Mouse (Mus musculus) thymus, adult 2 months (tissue): ENCODE measurements around the gene Cog1.
A peak's percentile ranks its signal among the peaks of the same experiment; 100 is the strongest.

ENCODE experiments used
- CTCF ChIP-seq: fragments of 200-500 bp; IDR thresholded peaks from 2 replicates; pipeline ENCODE4 v1.5.1; 2012; ENCODE audit warnings: mild to moderate bottlenecking, control low read depth, low read length, moderate library complexity, borderline replicate concordance; ENCODE audit not compliant: control insufficient read depth, poor library complexity, insufficient read depth; ENCODE audit errors: extremely low read depth
- POLR2A ChIP-seq: fragments of 200-500 bp; IDR thresholded peaks from 2 replicates; pipeline ENCODE4 v1.6.1; 2012; ENCODE audit warnings: mild to moderate bottlenecking, low read length, control low read depth, moderate library complexity; ENCODE audit not compliant: control insufficient read depth, poor library complexity, insufficient read depth; ENCODE audit errors: extremely low read depth

DNA sequence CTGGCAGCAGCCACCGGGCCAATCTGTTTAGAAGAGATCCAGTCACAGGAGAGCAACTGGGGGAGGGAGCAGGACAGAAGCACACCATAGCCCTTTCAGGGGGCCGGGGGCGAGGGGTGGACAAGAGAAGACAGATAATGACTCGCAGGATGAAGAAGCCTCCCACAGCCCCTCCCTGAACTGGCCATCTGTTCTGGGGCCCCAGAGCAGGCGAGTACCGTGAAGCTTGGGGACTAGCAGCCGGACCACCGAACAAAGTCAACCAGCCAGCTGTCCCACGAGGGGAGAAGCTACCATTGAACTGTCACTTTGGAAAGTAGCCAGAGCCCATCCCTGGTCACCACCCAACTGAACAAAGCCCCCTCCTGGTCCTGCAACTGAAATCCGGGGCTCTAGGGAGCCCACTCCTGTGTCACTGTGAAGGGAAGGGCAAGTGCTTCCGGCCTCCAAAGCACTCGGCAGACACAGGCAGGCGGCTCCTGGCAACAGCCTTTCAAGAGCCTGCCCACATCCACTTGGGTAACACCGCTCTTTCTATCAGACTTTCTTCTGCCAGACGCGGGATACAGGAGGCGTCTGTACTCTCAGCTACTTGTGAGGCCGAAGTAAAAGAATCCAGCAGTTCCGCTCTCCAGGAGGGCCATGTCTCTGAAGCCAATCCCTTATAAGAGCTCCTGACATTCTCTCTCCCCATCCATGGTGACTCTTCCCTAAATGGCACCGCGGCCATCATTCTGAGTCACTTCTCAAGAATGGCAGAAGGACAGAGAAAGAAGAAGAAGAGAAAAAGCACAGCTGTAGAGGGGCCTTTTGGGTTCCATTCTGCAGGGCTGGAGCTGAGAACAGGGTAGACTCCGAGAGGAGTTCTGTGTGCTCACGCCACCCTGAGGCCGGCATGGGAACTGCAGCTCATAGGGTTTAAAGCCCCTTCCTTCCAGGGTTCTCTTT lies 37.0 kb upstream of the Cog1 start:
- TF ChIP-seq CTCF (peak; percentile 90; the same call in 1 of the 2 replicates), POLR2A (no peak; the same call in 1 of the 2 replicates)
